Mouse (Mus musculus) C2C12 (cell line): Measurements from ENCODE around the gene Nup107.

ENCODE experiments used
- CEBPB ChIP-seq: IDR thresholded peaks from one replicate; pipeline ENCODE4 v1.6.1; 2011; ENCODE audit warnings: low read depth, mild to moderate bottlenecking, control low read depth, moderate library complexity
- CTCF ChIP-seq: IDR thresholded peaks from one replicate; pipeline ENCODE4 v1.5.1; 2011; ENCODE audit not compliant: control insufficient read depth, insufficient read depth, insufficient read length
- MAX ChIP-seq: IDR thresholded peaks from one replicate; pipeline ENCODE4 v1.6.1; 2011; ENCODE audit warnings: mild to moderate bottlenecking, control low read depth
- USF1 ChIP-seq: IDR thresholded peaks from one replicate; pipeline ENCODE4 v1.6.1; 2011; ENCODE audit warnings: low read depth, mild to moderate bottlenecking, control low read depth, moderate library complexity

- TF ChIP-seq CTCF (no peak), CEBPB (no peak), USF1 (no peak), MAX (no peak)
Measured at GRCm38 (mm10) chr10:117705806-117706205, 86.7 kb downstream of the Nup107 start.
